Mouse (Mus musculus): ENCODE results near the gene Diaph3.

Gene Diaph3

DNA sequence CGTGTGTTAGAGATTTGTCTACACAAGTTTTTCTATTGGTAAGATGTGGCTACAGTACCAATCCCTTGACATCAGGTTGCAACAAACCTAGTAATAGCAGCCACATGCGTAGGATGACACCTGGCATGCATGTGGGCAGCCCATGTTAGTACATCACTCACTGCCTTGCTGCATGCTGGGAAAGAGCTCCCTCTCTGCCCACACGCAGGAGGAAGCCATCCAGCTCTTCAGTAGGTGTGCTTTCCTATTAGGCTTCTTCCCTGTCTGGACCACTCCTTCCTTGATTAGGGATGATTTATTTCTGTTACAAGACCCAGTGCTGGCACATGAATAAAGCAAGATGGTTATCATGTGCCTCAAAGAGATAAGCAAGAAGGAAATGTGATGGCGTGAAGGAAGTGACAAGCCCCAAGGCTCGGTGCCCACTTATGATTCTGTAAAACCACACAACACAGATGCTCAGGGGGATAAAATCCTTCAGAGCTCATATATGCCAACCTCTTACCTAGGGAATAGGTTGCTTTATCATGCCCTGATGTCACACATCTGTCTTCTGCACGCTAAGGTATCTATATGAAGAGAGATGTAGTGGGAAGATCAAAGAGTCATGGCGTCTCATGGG is 494.4 kb downstream of the Diaph3 start:
- DNase-seq (ENCODE audit: low spot score), result no peak

DNA sequence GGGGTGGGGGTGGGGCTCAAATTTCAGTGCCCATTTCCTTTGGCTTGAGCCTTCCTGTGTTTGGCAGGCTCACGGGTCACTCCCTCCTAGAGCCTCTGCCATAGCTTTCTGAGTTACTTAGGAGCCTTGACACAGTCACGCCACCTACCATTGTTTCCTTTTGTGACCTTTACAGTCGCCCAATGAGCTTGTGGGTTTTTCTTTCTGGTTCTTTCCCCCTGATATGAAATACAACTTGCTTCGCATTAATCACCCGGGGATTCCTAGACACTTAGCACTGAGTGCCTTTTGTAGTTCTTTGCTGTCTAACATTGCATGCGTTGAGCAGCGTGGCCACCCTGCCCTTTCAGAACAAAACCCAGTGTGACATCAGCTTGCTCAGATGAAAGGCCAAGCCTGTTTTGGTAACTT is 498.2 kb downstream of the Diaph3 start:
- no peak for DNase-seq (ENCODE audit: low spot score)

DNA sequence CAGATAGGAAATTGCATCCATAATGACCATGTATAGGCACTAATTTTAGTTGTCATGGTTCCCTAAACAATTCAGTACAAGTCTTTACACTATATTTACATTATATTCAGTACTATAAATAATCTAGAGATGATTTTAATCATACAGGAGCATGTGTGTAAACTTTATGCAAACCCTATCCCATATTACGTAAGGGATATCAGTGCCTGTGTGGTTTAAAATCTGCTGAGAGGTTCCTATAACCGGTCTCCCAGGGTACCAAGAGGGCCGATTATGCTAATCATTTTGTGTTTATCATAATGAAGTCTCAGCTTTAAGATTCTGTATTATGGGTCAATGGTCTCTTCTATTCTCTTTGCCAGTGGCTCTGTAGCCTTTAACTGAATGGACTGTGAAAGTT is 499.2 kb downstream of the Diaph3 start:
- no peak for DNase-seq (ENCODE audit: low spot score)

DNA sequence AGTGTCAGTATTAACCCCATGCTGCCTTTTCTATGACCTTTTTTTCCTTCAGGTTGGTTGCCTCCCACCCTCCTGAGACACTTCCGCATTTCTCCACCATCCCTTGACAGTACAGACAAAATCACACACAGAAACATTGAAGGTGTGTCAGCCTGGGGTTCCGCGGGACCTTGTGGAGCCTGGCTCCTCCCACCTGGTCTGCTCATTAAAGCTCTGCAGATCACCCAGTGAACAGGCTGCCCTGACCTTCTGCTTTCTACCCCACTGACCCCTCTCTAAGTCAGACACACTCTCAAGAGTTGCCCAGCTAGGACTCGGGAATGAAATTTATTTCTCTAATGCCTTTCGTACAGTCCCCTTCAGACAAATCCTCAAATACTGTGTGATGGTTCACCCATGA is 500.9 kb downstream of the Diaph3 start:
- no peak for DNase-seq (ENCODE audit: low spot score)

DNA sequence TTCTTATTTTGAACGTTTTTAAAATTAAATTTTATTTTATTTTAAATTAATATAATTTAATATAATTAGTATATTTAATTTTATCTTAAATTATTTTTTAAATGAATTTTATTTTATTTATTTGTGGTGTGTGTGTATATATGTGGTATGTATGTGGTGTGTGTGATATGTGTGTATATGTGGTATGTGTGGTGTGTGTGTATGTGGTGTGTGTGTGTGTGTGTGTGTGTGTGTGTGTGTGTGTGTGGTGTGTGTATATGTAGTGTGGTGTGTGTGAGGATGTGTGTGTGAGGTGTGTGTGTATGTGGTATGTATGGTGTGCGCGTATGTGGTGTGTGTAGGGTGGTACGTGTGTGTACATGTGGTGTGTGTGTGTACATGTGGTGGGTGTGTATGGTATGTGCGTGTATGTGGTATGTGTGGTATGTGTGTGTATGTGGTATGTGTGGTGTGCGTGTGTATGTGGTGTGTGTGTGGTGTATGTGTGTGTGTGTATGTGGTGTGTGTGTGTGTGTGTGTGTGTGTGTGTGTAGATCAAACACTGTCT is 505.4 kb downstream of the Diaph3 start:
- DNase-seq (ENCODE audit: low spot score), result no peak

DNA sequence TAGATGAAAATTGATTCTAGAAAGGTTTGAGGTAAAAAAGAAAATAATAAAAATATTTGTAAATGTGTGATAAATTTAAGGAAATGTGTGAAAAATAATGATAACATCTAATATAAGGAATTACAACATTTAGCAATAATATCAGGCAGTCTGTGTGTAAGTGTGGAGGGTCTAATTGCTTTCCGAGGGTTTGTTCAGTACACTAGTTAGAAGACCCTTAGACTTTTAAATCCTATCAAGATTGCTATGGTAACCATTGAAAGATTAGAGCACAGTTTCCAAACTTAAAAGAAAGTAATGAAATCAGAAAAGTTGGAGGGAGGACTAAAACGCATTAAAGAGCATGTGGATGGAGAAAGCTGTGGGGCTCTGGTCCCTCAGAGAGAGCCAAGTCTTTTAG is 506.0 kb downstream of the Diaph3 start:
- no peak for DNase-seq (ENCODE audit: low spot score)

DNA sequence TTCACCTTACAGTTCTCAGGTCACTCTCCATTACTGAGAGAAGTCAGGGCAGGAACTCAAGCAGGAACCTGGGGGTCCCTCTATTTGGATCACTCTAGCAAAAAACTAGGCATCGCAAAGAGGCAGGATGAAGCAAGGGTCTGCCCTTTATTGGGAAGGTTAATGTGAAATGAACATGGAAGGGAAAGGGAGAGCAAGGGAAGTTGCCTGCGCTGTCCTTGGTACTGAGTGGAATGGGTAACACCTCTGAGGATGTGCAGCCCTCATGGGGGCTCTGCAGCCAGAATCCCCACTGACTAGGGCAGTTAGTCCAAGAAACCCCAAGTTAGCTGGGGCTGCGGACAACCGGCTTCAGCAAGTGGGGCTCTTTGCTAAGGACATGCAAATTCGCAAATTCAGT is 507.2 kb downstream of the Diaph3 start:
- DNase-seq (ENCODE audit: low spot score), result no peak

DNA sequence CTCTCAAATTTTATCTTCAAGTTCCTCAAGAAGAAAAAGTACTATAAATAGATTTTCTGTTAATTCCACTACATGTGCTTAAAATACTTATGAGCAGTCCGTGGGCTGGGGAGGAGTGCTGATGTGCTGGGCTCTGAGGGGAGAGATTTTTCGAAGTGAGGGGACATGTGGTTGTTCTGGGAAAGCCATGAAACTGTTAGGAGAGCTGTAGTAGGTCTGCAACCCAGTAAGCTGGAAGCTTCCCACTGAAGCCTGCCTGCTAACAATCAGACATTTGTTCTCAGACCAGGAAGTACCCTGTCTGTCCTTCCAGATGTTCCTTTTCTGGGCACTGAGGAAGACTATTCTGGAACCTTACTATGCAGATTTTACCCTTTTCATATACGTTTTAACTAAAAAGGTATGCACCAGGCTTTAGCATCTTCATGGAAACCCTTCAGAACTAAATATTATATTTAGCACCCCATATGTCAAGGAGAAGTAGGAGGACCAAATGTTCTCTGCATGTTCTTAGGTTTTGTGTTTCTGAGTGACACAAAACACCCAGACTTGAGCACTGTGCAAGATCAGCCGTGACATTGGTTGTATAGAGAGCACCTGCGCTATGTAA is 516.1 kb downstream of the Diaph3 start:
- no peak for DNase-seq (ENCODE audit: low spot score)

DNA sequence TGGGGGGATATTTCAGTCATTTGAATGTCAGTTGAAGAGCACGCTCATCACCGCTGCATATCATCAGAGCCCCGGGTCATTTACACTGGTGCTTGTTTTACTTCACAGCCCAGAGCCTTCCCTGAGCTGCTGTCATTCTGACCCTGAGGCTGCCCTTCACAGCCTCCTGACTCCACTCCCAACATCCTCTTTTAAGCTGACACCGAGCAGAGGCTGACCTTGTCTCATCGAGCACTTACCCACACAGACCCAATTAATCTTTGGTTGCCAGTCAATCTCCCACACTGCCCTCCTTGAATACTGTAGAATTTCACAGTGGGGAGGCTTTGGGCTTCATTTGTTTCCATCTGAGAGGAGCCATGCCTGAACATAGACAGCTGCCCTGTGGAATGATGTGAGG is 521.4 kb downstream of the Diaph3 start:
- no peak for DNase-seq (ENCODE audit: low spot score)

Data from c-Kit-positive CD71-positive TER-119-positive erythroid progenitor cells, embryonic 14.5 days (primary cell).